Mouse (Mus musculus): ENCODE measurements around the gene Hist2h2ab.
"Not testable (repeated sequence)": the region's sequence is repeated elsewhere in the genome, so short reads cannot be mapped to it uniquely, and the experiment has no call there.

Gene Hist2h2ab

GRCm38 (mm10) chr3:96237904-96238511 lies 18.3 kb downstream of the Hist2h2ab start:
- peak in 1 of 2 experiments; percentile 7 for DNase-seq

GRCm38 (mm10) chr3:96238954-96239793 lies 19.5 kb downstream of the Hist2h2ab start, which contains the start of gene Hist2h3c2:
Gene Hist2h3c2, minus strand, starts transcription at chr3:96239127.
- peak; percentile 42 to 73 for DNase-seq

- peak; percentile 94 to 97 for DNase-seq
Observed at GRCm38 (mm10) chr3:96239949-96240798, 20.5 kb downstream of the Hist2h2ab start, which contains the start of gene Hist2h2aa2. Gene Hist2h2aa2, minus strand, starts transcription at chr3:96240276.

GRCm38 (mm10) chr3:96240799-96241197 lies 21.1 kb downstream of the Hist2h2ab start:
- no peak for DNase-seq

GRCm38 (mm10) chr3:96243921-96244572 lies 24.4 kb downstream of the Hist2h2ab start:
- DNase-seq, result no peak

- peak; percentile 86 to 91 for DNase-seq
Observed at GRCm38 (mm10) chr3:96245003-96245886, 25.6 kb downstream of the Hist2h2ab start, which contains the start of gene Hist2h2aa1. Gene Hist2h2aa1, plus strand, starts transcription at chr3:96245497.

GRCm38 (mm10) chr3:96246018-96246417 lies 26.4 kb downstream of the Hist2h2ab start:
- DNase-seq, result not testable (repeated sequence)

- DNase-seq, result not testable (repeated sequence)
Observed at GRCm38 (mm10) chr3:96246427-96246856, 26.8 kb downstream of the Hist2h2ab start, which contains the start of gene Hist2h3c1. Gene Hist2h3c1, plus strand, starts transcription at chr3:96246685.

- DNase-seq, result no peak
Observed at GRCm38 (mm10) chr3:96247356-96248140, 27.9 kb downstream of the Hist2h2ab start.

- no peak for DNase-seq
Observed at GRCm38 (mm10) chr3:96248141-96249033, 28.7 kb downstream of the Hist2h2ab start.

GRCm38 (mm10) chr3:96249034-96249345 lies 29.3 kb downstream of the Hist2h2ab start:
- DNase-seq, result no peak

GRCm38 (mm10) chr3:96250890-96251289 lies 31.2 kb downstream of the Hist2h2ab start:
- no peak for DNase-seq

GRCm38 (mm10) chr3:96251787-96252186 lies 32.1 kb downstream of the Hist2h2ab start:
- DNase-seq, result no peak

GRCm38 (mm10) chr3:96254683-96255355 lies 35.2 kb downstream of the Hist2h2ab start:
- DNase-seq, result peak in 1 of 2 experiments; percentile 43

GRCm38 (mm10) chr3:96255926-96256593 lies 36.4 kb downstream of the Hist2h2ab start:
- no peak for DNase-seq

GRCm38 (mm10) chr3:96257190-96257589 lies 37.5 kb downstream of the Hist2h2ab start:
- DNase-seq, result no peak

- no peak for DNase-seq
Observed at GRCm38 (mm10) chr3:96260220-96260619, 40.6 kb downstream of the Hist2h2ab start.

GRCm38 (mm10) chr3:96261623-96262022 lies 42.0 kb downstream of the Hist2h2ab start:
- no peak for DNase-seq
